Mouse (Mus musculus) brain, embryonic 14.5 days (tissue): ENCODE measurements at regions not wholly inside any gene's neighbourhood (a gene's known extent, or its start where the extent isn't known, plus 50 kb on each side); places are given as distances from the start of the nearest gene placed in this dataset.

Experiments
- DNase-seq: peaks from one replicate; pipeline ENCODE4 v3.0.0-alpha.2; 2011; ENCODE audit warnings: low read depth
- CTCF ChIP-seq: fragments of 200-500 bp; IDR thresholded peaks from 2 replicates; pipeline ENCODE4 v1.5.1; 2012; ENCODE audit warnings: inconsistent platforms, mild to moderate bottlenecking, moderate library complexity, borderline replicate concordance; ENCODE audit not compliant: insufficient read depth, insufficient read length; ENCODE audit errors: extremely low read depth
- POLR2A ChIP-seq: fragments of 200-500 bp; IDR thresholded peaks from 2 replicates; pipeline ENCODE4 v1.6.1; 2012; ENCODE audit warnings: mild to moderate bottlenecking, inconsistent platforms, borderline replicate concordance; ENCODE audit not compliant: poor library complexity, insufficient read depth, insufficient read length, severe bottlenecking; ENCODE audit errors: extremely low read depth

GRCm38 (mm10) chr6:136229791-136230190 lies 56.5 kb upstream of the Grin2b start:
- no peak for TF ChIP-seq CTCF
- TF ChIP-seq POLR2A = no peak

GRCm38 (mm10) chr6:136235473-136235872 lies 62.2 kb upstream of the Grin2b start:
- TF ChIP-seq CTCF = no peak
- TF ChIP-seq POLR2A = no peak
- DNase-seq = no peak

More at GRCm38 (mm10) chr6:136229791-136230190, 56.5 kb upstream of the Grin2b start:
- DNase-seq = no peak

- DNase-seq = peak; percentile 33
- no peak for TF ChIP-seq CTCF
- no peak for TF ChIP-seq POLR2A
These were observed 65.7 kb upstream of the Grin2b start for GRCm38 (mm10) chr6:136238989-136239388.

- DNase-seq = peak; percentile 5
- no peak for TF ChIP-seq CTCF
These were observed 66.1 kb upstream of the Grin2b start for GRCm38 (mm10) chr6:136239416-136239815.

- no peak for TF ChIP-seq POLR2A
- no peak for TF ChIP-seq CTCF
- DNase-seq = peak; percentile 26
These were observed 68.4 kb upstream of the Grin2b start for GRCm38 (mm10) chr6:136241574-136242311.

- DNase-seq = no peak
- TF ChIP-seq POLR2A = no peak
- TF ChIP-seq CTCF = no peak
These were observed 71.6 kb upstream of the Grin2b start for GRCm38 (mm10) chr6:136244895-136245294.

- no peak for TF ChIP-seq CTCF
- no peak for TF ChIP-seq POLR2A
- peak; percentile 7 for DNase-seq
These were observed 71.4 kb upstream of the Gm8994 start for GRCm38 (mm10) chr6:136255726-136256512.

- DNase-seq = no peak
- TF ChIP-seq POLR2A = no peak
These were observed 51.6 kb upstream of the Gm8994 start for GRCm38 (mm10) chr6:136275742-136276141.

- no peak for DNase-seq
- no peak for TF ChIP-seq POLR2A
- TF ChIP-seq CTCF = no peak
These were observed 50.6 kb upstream of the Gm8994 start for GRCm38 (mm10) chr6:136276771-136277170.
